Mouse (Mus musculus) limb, embryonic 14.5 days (tissue): ENCODE results near the gene Nfatc2. TPM values are rescaled to one million over a fixed set of nuclear protein-coding genes. Genes with fewer than 3 reads are reported as not detected.

Source experiments
- ATAC-seq: fragments of 200-750 bp; cut with Nextera tagmentation; 2 replicates; pipeline ENCODE4 v1.8.0; 2017; ENCODE audit warnings: low read depth, moderate number of reproducible peaks, moderate TSS enrichment; ENCODE audit not compliant: low FRiP score
- DNase-seq: peaks from one replicate; pipeline ENCODE4 v3.0.0-alpha.2; 2015; ENCODE audit warnings: low spot score
- H3K27ac ChIP-seq: fragments of 300-500 bp; sonication (generic); replicated peaks from 2 replicates; pipeline ENCODE4 v1.5.1; 2014; ENCODE audit warnings: low read depth, mild to moderate bottlenecking, low read length, moderate library complexity, mixed read lengths
- H3K27me3 ChIP-seq: fragments of 300-500 bp; sonication (generic); 2 replicates; pipeline ENCODE4 v1.6.1; 2014; ENCODE audit warnings: low read length, mixed read lengths; ENCODE audit not compliant: control insufficient read depth, insufficient read depth
- H3K36me3 ChIP-seq: fragments of 300-500 bp; sonication (generic); 2 replicates; pipeline ENCODE4 v1.6.1; 2014; ENCODE audit warnings: mild to moderate bottlenecking, low read length, moderate library complexity, mixed read lengths; ENCODE audit not compliant: control insufficient read depth, insufficient read depth
- H3K4me1 ChIP-seq: fragments of 300-500 bp; sonication (generic); 2 replicates; pipeline ENCODE4 v1.6.1; 2014; ENCODE audit warnings: antibody characterized with exemption, low read length, mixed read lengths; ENCODE audit not compliant: control insufficient read depth, insufficient read depth
- H3K4me2 ChIP-seq: fragments of 300-500 bp; sonication (generic); replicated peaks from 2 replicates; pipeline ENCODE4 v1.6.1; 2014; ENCODE audit warnings: low read depth, mild to moderate bottlenecking, low read length, moderate library complexity; ENCODE audit not compliant: severe bottlenecking
- H3K4me3 ChIP-seq: fragments of 300-500 bp; sonication (generic); replicated peaks from 2 replicates; pipeline ENCODE4 v1.5.1; 2014; ENCODE audit warnings: low read length
- H3K9ac ChIP-seq: fragments of 300-500 bp; sonication (generic); 2 replicates; pipeline ENCODE4 v1.6.1; 2014; ENCODE audit warnings: mild to moderate bottlenecking, low read depth, low read length, moderate library complexity; ENCODE audit not compliant: severe bottlenecking
- H3K9me3 ChIP-seq: fragments of 300-500 bp; sonication (generic); 2 replicates; pipeline ENCODE4 v1.6.1; 2016; ENCODE audit warnings: low read length; ENCODE audit not compliant: control insufficient read depth
- POLR2A ChIP-seq: fragments of 200-500 bp; IDR thresholded peaks from 2 replicates; pipeline ENCODE4 v1.8.0; 2012; ENCODE audit warnings: inconsistent platforms, mild to moderate bottlenecking, moderate library complexity, borderline replicate concordance; ENCODE audit not compliant: insufficient read depth, insufficient read length; ENCODE audit errors: extremely low read depth
- whole genome bisulfite sequencing: fragments of 180-500 bp; shearing (Covaris S2); extraction: QIAGEN DNeasy Blood & Tissue Kit; methylation state at CpG from one replicate; pipeline ENCODE4 v1.1.7; 2014; 5-methylcytosine and 5-hydroxymethylcytosine counted together
- polyA plus RNA-seq, 2 experiments: library from polyadenylated mRNA; depleted of rRNA in 1 of 2; stranded (reverse) in 1 of 2; unstranded in 1 of 2; fragments of >200 nt; fragmentation: Nextera tagmentation in 1 of 2; extraction: Ambion mirVana in 1 of 2; gene quantifications; 2 replicates each; pipeline versions ENCODE4 v1.2.1 to v1.2.3; 2012 to 2014

Gene Nfatc2
- polyA plus RNA-seq (2012; rRNA removed) (9.4 and 11.4 TPM in 2 replicates), polyA plus RNA-seq (2014; fragmentation: Nextera tagmentation; extraction: Ambion mirVana) (8.8 and 9.0 TPM in 2 replicates)

DNA sequence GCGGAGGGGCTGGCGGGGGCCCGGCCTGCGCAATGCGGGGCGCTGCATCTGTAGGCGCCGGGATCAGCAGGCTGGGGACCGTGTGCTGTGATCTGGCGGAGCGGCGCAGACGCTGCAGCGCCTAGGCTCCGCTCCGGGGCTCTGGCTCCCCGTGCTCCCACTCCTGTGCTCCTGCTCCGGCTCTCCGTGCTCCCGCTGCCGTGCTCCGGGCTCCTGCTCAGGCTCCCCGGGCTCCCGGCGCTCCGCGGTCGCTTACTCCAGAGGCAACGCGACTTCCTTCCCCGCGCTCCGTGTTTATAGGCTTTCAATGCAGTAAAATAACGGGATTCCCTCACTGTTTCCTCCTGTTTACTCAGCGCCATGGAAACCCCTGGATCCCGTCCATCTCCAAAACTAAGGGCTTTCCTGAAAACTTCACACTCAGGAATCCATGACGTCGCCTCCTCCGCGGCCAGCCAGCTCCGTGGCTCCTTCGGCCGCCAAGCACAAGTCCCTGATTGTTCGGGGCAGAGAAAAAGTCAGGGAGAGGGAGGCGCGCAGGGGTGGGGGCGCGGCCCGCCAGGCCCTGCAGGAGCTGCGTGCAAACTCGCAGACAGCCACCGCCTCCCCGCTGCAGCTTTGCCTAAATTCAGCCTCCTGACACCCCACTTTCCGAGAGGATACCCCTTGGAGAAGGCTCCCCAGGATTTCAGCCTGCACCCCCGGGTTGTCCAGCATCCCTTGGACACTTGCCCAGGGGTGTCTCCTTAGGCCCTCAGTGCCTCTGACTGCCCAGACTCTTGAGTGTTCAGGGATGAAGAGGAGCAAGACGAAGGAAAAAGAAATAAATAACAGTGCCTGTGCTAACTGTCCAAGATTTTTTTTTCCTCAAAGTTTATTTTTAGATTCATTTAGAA lies at the start of gene Nfatc2:
Nfatc2 (minus strand) TSS at position 167 of the 896 bp plus-strand sequence.
- no peak for TF ChIP-seq POLR2A
- Histone ChIP-seq H3K4me3 (peak within 1 kb of the TSS; percentile 59), H3K36me3 (no peaks in the 10 kb centered on the region), H3K27ac (peak within 1 kb of the TSS; percentile 89), H3K9me3 (no peaks in the 10 kb centered on the region), H3K9ac (peak within 1 kb of the TSS; percentile 78), H3K27me3 (peaks cover 5% of the 10 kb centered on the region; the same call in 1 of the 2 replicates), H3K4me2 (peak within 1 kb of the TSS; percentile 88), H3K4me1 (peaks cover 41% of the 10 kb centered on the region)
- DNase-seq (peak; percentile 94), ATAC-seq (peak; percentile 82)
- 2% methylated on average over 31 of the region's 56 CpGs for WGBS

DNA sequence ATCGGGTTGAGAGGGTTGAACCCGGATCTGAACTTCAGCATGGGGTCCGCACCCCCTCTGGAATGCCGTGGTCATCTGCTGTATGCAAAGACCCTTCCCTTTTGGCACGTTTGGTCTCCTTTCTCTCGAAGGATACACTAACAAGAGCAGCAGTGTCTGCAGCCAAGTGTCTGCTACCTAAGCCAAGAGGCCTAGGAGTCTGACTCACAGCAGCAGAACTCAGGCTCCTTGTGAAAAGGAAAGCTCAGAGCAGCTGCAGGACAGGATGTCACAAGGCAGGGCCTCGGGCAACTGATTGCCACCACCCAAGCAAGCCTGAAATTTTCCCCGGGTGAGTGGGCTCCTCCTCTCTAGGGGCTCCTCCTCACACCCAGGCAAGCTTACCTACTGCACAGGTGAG lies 46.7 kb upstream of the Nfatc2 start:
- Histone ChIP-seq H3K27me3 (no peaks in the 10 kb centered on the region), H3K27ac (no peak overlapping the region), H3K4me1 (no peaks in the 10 kb centered on the region), H3K9me3 (no peaks in the 10 kb centered on the region), H3K36me3 (peaks cover 44% of the 10 kb centered on the region), H3K4me2 (no peak overlapping the region), H3K4me3 (no peak overlapping the region), H3K9ac (no peak overlapping the region)
- TF ChIP-seq POLR2A = no peak
- no peak for DNase-seq
- ATAC-seq = no peak
- 72% methylated on average over 8 of the region's 8 CpGs for WGBS

DNA sequence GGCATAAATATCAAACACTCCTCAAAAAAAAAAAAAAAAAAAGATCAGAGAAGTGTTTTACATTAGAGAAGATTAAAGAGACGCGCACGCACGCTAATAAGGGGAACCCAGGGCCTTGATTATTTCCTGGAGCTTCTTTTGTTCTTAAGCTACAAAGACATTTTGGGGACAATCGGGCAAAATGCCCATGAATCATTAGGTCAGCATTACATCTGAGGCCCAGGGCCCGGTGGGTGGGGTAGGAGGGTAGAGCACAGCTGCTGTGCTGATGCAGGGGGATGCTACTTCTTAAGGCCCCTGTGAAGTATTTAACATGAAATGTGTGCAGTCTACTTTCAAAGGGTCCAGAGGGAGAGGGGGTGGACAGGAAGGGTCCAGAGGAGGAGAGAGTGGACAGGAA lies 43.4 kb upstream of the Nfatc2 start:
- no peak overlapping the region for H3K4me2 ChIP-seq
- WGBS = 61% methylated on average over 6 of the region's 6 CpGs
- no peaks in the 10 kb centered on the region for H3K27me3 ChIP-seq
- H3K4me1 ChIP-seq = no peaks in the 10 kb centered on the region
- H3K9ac ChIP-seq = no peak overlapping the region
- ATAC-seq (no peak), DNase-seq (no peak)
- TF ChIP-seq POLR2A = no peak
- H3K36me3 ChIP-seq = peaks cover 43% of the 10 kb centered on the region
- H3K9me3 ChIP-seq = no peaks in the 10 kb centered on the region
- H3K4me3 ChIP-seq = no peak overlapping the region
- no peak overlapping the region for H3K27ac ChIP-seq

DNA sequence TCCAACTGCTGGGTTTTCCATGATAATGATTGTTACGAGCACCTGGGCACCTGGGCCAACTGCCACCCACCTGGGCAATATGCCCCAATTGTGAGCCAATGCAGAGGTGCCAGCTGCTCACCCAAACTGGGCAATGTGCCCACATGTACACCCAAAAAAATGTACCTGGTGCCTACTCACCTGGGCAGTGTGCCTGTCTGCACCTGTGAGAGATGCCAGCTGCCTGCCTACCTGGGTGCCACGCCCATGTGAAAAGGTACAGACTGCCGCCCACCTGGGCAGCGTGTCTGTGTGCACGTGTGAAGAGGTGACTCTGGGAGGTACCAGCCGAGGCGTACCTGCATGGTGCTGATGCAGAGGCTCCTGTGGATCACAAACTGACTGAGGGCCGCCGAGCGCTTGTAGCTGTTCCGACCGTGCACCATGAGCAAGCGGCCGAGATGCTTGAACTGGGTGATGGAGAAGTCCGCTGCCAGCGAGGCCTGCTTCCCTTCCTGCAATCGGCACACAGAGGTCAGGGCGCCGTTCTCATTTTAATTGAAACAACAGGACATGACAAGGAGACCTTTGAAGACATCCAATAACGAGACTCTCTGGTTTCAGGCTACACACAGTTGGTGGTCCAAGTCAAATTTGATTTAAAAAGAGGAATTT lies 42.2 kb upstream of the Nfatc2 start:
- no peak for ATAC-seq
- Histone ChIP-seq H3K4me3 (no peak overlapping the region), H3K4me1 (no peaks in the 10 kb centered on the region), H3K9ac (no peak overlapping the region), H3K27ac (no peak overlapping the region), H3K36me3 (peaks cover 34% of the 10 kb centered on the region), H3K9me3 (no peaks in the 10 kb centered on the region), H3K27me3 (no peaks in the 10 kb centered on the region), H3K4me2 (no peak overlapping the region)
- TF ChIP-seq POLR2A = no peak
- WGBS = 66% methylated on average over 20 of the region's 20 CpGs
- DNase-seq = no peak

DNA sequence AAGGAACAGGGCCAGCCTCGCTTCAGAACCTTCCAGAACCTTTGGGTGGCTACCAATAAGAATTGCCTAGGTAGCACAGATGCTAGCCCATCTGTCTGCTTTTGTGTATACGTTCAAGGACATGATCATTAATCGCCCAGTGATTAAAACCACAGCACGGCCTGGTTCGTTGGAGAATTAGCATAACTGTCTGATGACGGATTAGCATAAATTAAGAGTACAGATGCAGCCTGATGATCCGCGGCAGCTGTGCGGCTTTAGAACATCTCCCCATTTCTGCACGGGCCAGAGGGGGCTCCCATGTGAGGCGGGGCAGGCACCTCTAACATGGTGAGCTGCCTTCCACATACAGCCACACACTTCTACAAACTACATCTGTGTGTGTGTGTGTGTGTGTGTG lies 40.7 kb upstream of the Nfatc2 start:
- DNase-seq (no peak), ATAC-seq (no peak)
- WGBS = 77% methylated on average over 11 of the region's 11 CpGs
- Histone ChIP-seq H3K4me2 (no peak overlapping the region), H3K9me3 (no peaks in the 10 kb centered on the region), H3K27ac (no peak overlapping the region), H3K9ac (no peak overlapping the region), H3K4me1 (no peaks in the 10 kb centered on the region), H3K36me3 (peaks cover 29% of the 10 kb centered on the region), H3K4me3 (no peak overlapping the region), H3K27me3 (no peaks in the 10 kb centered on the region)
- no peak for TF ChIP-seq POLR2A
